In genomic region chr9:35369063-35369462, GRCm38 (mm10) we compare ENCODE assay signal across 14 mouse cellular contexts. TPM values are rescaled to one million over a fixed set of nuclear protein-coding genes. Genes with fewer than 3 reads are reported as not detected.
DNase-seq lines count a peak whose midpoint lies in the region; ATAC-seq lines count a peak whose summit lies in the region.
"Had no signal": no experiment of that assay in that cellular context is flagged by ENCODE, and none has a peak within 500 bp of the region (broad histone marks: within the 10 kb centered on the region; RNA-seq: fewer than 3 reads in every experiment).

No protein-coding gene starts in this region.

- H3K27ac ChIP-seq in forebrain, embryonic 10.5 days: peak overlapping the region; percentile 73
- H3K27ac ChIP-seq in forebrain, embryonic 15.5 days (replicated peaks): no peak overlapping the region
- no peak overlapping the region for H3K27ac ChIP-seq in intestine, embryonic 14.5 days (ENCODE audit: low read depth)
- H3K27ac ChIP-seq in intestine, embryonic 15.5 days: no peak overlapping the region
- no peak overlapping the region for H3K27ac ChIP-seq in limb, embryonic 13.5 days
- H3K27ac ChIP-seq: liver, embryonic 13.5 days had no signal

- 68% methylated on average over 5 of the region's 5 CpGs for WGBS in forebrain, embryonic 10.5 days
- WGBS in forebrain, embryonic 15.5 days: 58% methylated on average over 5 of the region's 5 CpGs
- 75% methylated on average over 5 of the region's 5 CpGs for WGBS in intestine, embryonic 14.5 days
- 79% methylated on average over 5 of the region's 5 CpGs for WGBS in intestine, embryonic 15.5 days
- WGBS in limb, embryonic 13.5 days: 68% methylated on average over 5 of the region's 5 CpGs

- H3K36me3 ChIP-seq in forebrain, embryonic 10.5 days (replicated peaks): no peaks in the 10 kb centered on the region
- H3K36me3 ChIP-seq in forebrain, embryonic 15.5 days: no peaks in the 10 kb centered on the region
- H3K36me3 ChIP-seq in intestine, embryonic 14.5 days (ENCODE audit: control insufficient read depth, insufficient read depth, low read length): no peaks in the 10 kb centered on the region
- H3K36me3 ChIP-seq in intestine, embryonic 15.5 days: no peaks in the 10 kb centered on the region
- H3K36me3 ChIP-seq in limb, embryonic 13.5 days: no peaks in the 10 kb centered on the region
- H3K36me3 ChIP-seq: liver, embryonic 13.5 days had no signal

- ATAC-seq in forebrain, embryonic 15.5 days (replicated peaks): no peak
- peak; percentile 47; the same call in 1 of the 2 replicates for ATAC-seq in intestine, embryonic 14.5 days (replicated peaks; ENCODE audit: low FRiP score, low TSS enrichment, low read depth)
- no peak for ATAC-seq in intestine, embryonic 15.5 days
- ATAC-seq in limb, embryonic 13.5 days (ENCODE audit: low FRiP score, low read depth): peak; percentile 72
- ATAC-seq: intestine, postnatal 0 days had no signal

- 0 out of 2 replicates have a peak, but pooled peaks cover 10% of the 10 kb centered on the region for H3K27me3 ChIP-seq in forebrain, embryonic 10.5 days (ENCODE audit: poor library complexity, severe bottlenecking)
- no peaks in the 10 kb centered on the region for H3K27me3 ChIP-seq in forebrain, embryonic 15.5 days
- H3K27me3 ChIP-seq in intestine, embryonic 14.5 days (replicated peaks; ENCODE audit: control insufficient read depth, insufficient read depth, low read length): no peaks in the 10 kb centered on the region
- H3K27me3 ChIP-seq in intestine, embryonic 15.5 days (replicated peaks): no peaks in the 10 kb centered on the region
- no peaks in the 10 kb centered on the region for H3K27me3 ChIP-seq in limb, embryonic 13.5 days
- H3K27me3 ChIP-seq: liver, embryonic 13.5 days had no signal

- peaks cover 56% of the 10 kb centered on the region for H3K4me1 ChIP-seq in forebrain, embryonic 10.5 days
- peaks cover 5% of the 10 kb centered on the region; the same call in 1 of the 2 replicates for H3K4me1 ChIP-seq in forebrain, embryonic 15.5 days
- peaks cover under 1% of the 10 kb centered on the region; the same call in 1 of the 2 replicates for H3K4me1 ChIP-seq in intestine, embryonic 14.5 days (replicated peaks; ENCODE audit: control insufficient read depth, insufficient read depth, low read length)
- no peaks in the 10 kb centered on the region for H3K4me1 ChIP-seq in intestine, embryonic 15.5 days (replicated peaks)
- H3K4me1 ChIP-seq in limb, embryonic 13.5 days: peaks cover 38% of the 10 kb centered on the region
- H3K4me1 ChIP-seq: liver, embryonic 13.5 days had no signal

- DNase-seq in forebrain, embryonic 10.5 days (ENCODE audit: extremely low spot score, low spot score): peak; percentile 14
- no peak for DNase-seq in intestine, embryonic 14.5 days (ENCODE audit: low spot score)
- DNase-seq in MN1 (ENCODE audit: low spot score): peak; percentile 25
- DNase-seq in adrenal gland, postnatal 4 days (ENCODE audit: low spot score in 2 of 2): no peak
- no peak for DNase-seq in natural killer cell, adult 2 months (ENCODE audit: low spot score in 2 of 2)
- DNase-seq: adrenal gland, adult 8-10 months; cerebellum, postnatal 36 days; liver, embryonic 13.5 days; lung, postnatal 14 days had no signal

- H3K9me3 ChIP-seq in forebrain, embryonic 10.5 days: no peaks in the 10 kb centered on the region
- H3K9me3 ChIP-seq in forebrain, embryonic 15.5 days: no peaks in the 10 kb centered on the region
- H3K9me3 ChIP-seq in intestine, embryonic 14.5 days (ENCODE audit: control insufficient read depth, low read length): no peaks in the 10 kb centered on the region
- no peaks in the 10 kb centered on the region for H3K9me3 ChIP-seq in intestine, embryonic 15.5 days
- no peaks in the 10 kb centered on the region for H3K9me3 ChIP-seq in limb, embryonic 13.5 days
- H3K9me3 ChIP-seq: liver, embryonic 13.5 days had no signal

- H3K4me2 ChIP-seq in forebrain, embryonic 15.5 days (replicated peaks): no peak overlapping the region
- no peak overlapping the region for H3K4me2 ChIP-seq in intestine, embryonic 14.5 days (ENCODE audit: low read length)
- H3K4me2 ChIP-seq in intestine, embryonic 15.5 days (replicated peaks): no peak overlapping the region
- H3K4me2 ChIP-seq in limb, embryonic 13.5 days (replicated peaks): no peak overlapping the region
- H3K4me2 ChIP-seq: liver, embryonic 13.5 days had no signal

- H3K9ac ChIP-seq in forebrain, embryonic 15.5 days (replicated peaks): no peak overlapping the region
- no peak overlapping the region for H3K9ac ChIP-seq in intestine, embryonic 14.5 days (ENCODE audit: low read length)
- no peak overlapping the region for H3K9ac ChIP-seq in intestine, embryonic 15.5 days
- no peak overlapping the region for H3K9ac ChIP-seq in limb, embryonic 13.5 days
- H3K9ac ChIP-seq: liver, embryonic 13.5 days had no signal

- no peak overlapping the region for H3K4me3 ChIP-seq in forebrain, embryonic 10.5 days
- no peak overlapping the region for H3K4me3 ChIP-seq in forebrain, embryonic 15.5 days
- H3K4me3 ChIP-seq in intestine, embryonic 14.5 days (ENCODE audit: low read depth, low read length): no peak overlapping the region
- H3K4me3 ChIP-seq in intestine, embryonic 15.5 days (replicated peaks): no peak overlapping the region
- H3K4me3 ChIP-seq in limb, embryonic 13.5 days: no peak overlapping the region
- H3K4me3 ChIP-seq: erythroblast, embryonic 14.5 days; liver, embryonic 13.5 days had no signal

RNA-seq across cellular contexts. Expression of gene Cdon, which starts 51.9 kb away (rescaled TPM):
- 13.4 and 16.2 TPM in 2 replicates for polyA plus RNA-seq in forebrain, embryonic 10.5 days (2016; fragmentation: Nextera tagmentation; extraction: Ambion mirVana)
- polyA plus RNA-seq in forebrain, embryonic 15.5 days (2015; fragmentation: Nextera tagmentation; extraction: Ambion mirVana): 15.0 and 18.2 TPM in 2 replicates
- polyA plus RNA-seq in intestine, embryonic 14.5 days (2014; fragmentation: Nextera tagmentation; extraction: Ambion mirVana): 9.3 and 11.5 TPM in 2 replicates
- 6.6 and 8.2 TPM in 2 replicates for polyA plus RNA-seq in intestine, embryonic 15.5 days (2015; fragmentation: Nextera tagmentation; extraction: Ambion mirVana)
- 37.0 and 37.6 TPM in 2 replicates for polyA plus RNA-seq in limb, embryonic 13.5 days (2015; fragmentation: Nextera tagmentation; extraction: Ambion mirVana)
- total RNA-seq in adrenal gland, postnatal 4 days (2021): 10 to 100 TPM; 30.8 to 32.0 TPM
- polyA plus RNA-seq: erythroblast, embryonic 14.5 days had no signal

Comparison
In these comparisons a context has a peak if more than half of its experiments do, and no peak if none do; other contexts are left out.
1. ATAC-seq: peak in intestine, embryonic 14.5 days (single experiment) and limb, embryonic 13.5 days (single experiment); none in forebrain, embryonic 15.5 days (single experiment) and intestine, embryonic 15.5 days (single experiment).
2. DNase-seq: peak in forebrain, embryonic 10.5 days (single experiment) and MN1 (single experiment); none in intestine, embryonic 14.5 days (single experiment), adrenal gland, postnatal 4 days (0 of 2) and natural killer cell, adult 2 months (0 of 2).